Mouse (Mus musculus) embryonic facial prominence, embryonic 11.5 days (tissue): ENCODE data around the gene Ccl9. TPM values are rescaled to one million over a fixed set of nuclear protein-coding genes. Genes with fewer than 3 reads are reported as not detected.
"Not testable (repeated sequence)": the region's sequence is repeated elsewhere in the genome, so short reads cannot be mapped to it uniquely, and the experiment has no call there.

Experiments used
- ATAC-seq: fragments of 200-750 bp; cut with Nextera tagmentation; replicated peaks from 2 replicates; pipeline ENCODE4 v1.8.0; 2017; ENCODE audit warnings: low read depth; ENCODE audit not compliant: insufficient number of reproducible peaks, low FRiP score, low TSS enrichment
- DNase-seq: peaks from one replicate; pipeline ENCODE4 v3.0.0-alpha.2; 2015; ENCODE audit warnings: low spot score
- H3K27ac ChIP-seq: fragments of 300-500 bp; sonication (generic); replicated peaks from 2 replicates; pipeline ENCODE4 v1.5.1; 2014; ENCODE audit warnings: mild to moderate bottlenecking, low read depth, low read length, control low read depth
- H3K27me3 ChIP-seq: fragments of 300-500 bp; sonication (generic); 2 replicates; pipeline ENCODE4 v1.6.1; 2014; ENCODE audit warnings: mild to moderate bottlenecking, low read length, moderate library complexity, mixed read lengths; ENCODE audit not compliant: control insufficient read depth, insufficient read depth
- H3K36me3 ChIP-seq: fragments of 300-500 bp; sonication (generic); replicated peaks from 2 replicates; pipeline ENCODE4 v1.6.1; 2014; ENCODE audit warnings: low read depth, mild to moderate bottlenecking, low read length, moderate library complexity, mixed read lengths; ENCODE audit not compliant: control insufficient read depth, insufficient read depth
- H3K4me1 ChIP-seq: fragments of 300-500 bp; sonication (generic); 2 replicates; pipeline ENCODE4 v1.6.1; 2014; ENCODE audit warnings: low read length, mixed read lengths; ENCODE audit not compliant: control insufficient read depth, insufficient read depth
- H3K4me2 ChIP-seq: fragments of 300-500 bp; sonication (generic); 2 replicates; pipeline ENCODE4 v1.6.1; 2014; ENCODE audit warnings: low read depth, mild to moderate bottlenecking, control low read depth, low read length, moderate library complexity
- H3K4me3 ChIP-seq: fragments of 300-500 bp; sonication (generic); 2 replicates; pipeline ENCODE4 v1.5.1; 2014; ENCODE audit warnings: low read depth, low read length, control low read depth
- H3K9ac ChIP-seq: fragments of 300-500 bp; sonication (generic); replicated peaks from 2 replicates; pipeline ENCODE4 v1.6.1; 2014; ENCODE audit warnings: mild to moderate bottlenecking, control low read depth, low read length
- H3K9me3 ChIP-seq: fragments of 300-500 bp; sonication (generic); replicated peaks from 2 replicates; pipeline ENCODE4 v1.6.1; 2016; ENCODE audit warnings: mild to moderate bottlenecking, low read length, inconsistent platforms, mixed read lengths; ENCODE audit not compliant: control insufficient read depth
- WGBS: fragments of 180-500 bp; shearing (Covaris S2); extraction: QIAGEN DNeasy Blood & Tissue Kit; methylation state at CpG from one replicate; pipeline ENCODE4 v1.1.7; 2014; 5-methylcytosine and 5-hydroxymethylcytosine counted together
- polyA plus RNA-seq: library from polyadenylated mRNA; unstranded; fragments of >200 nt; fragmentation: Nextera tagmentation; extraction: Ambion mirVana; gene quantifications from 2 replicates; pipeline ENCODE4 v1.2.1, GENCODE M21; 2014

Ccl9 gene
- polyA plus RNA-seq, 1 experiment from 2014 or later: 1.2 TPM

GRCm38 (mm10) chr11:83566617-83567016 lies 11.8 kb downstream of the Ccl9 start:
- Histone ChIP-seq H3K36me3 (no peaks in the 10 kb centered on the region), H3K4me3 (no peak overlapping the region), H3K4me1 (no peaks in the 10 kb centered on the region), H3K9me3 (no peaks in the 10 kb centered on the region), H3K27ac (no peak overlapping the region), H3K4me2 (no peak overlapping the region), H3K9ac (no peak overlapping the region), H3K27me3 (no peaks in the 10 kb centered on the region)
- no peak for DNase-seq
- no peak for ATAC-seq

GRCm38 (mm10) chr11:83563754-83564153 lies 14.7 kb downstream of the Ccl9 start:
- Histone ChIP-seq H3K27ac (no peak overlapping the region), H3K9me3 (no peaks in the 10 kb centered on the region), H3K36me3 (no peaks in the 10 kb centered on the region), H3K27me3 (no peaks in the 10 kb centered on the region), H3K4me1 (no peaks in the 10 kb centered on the region), H3K9ac (no peak overlapping the region), H3K4me3 (no peak overlapping the region), H3K4me2 (no peak overlapping the region)
- DNase-seq (no peak), ATAC-seq (no peak)
- 81% methylated on average over 2 of the region's 2 CpGs for WGBS

- 65% methylated on average over 6 of the region's 6 CpGs for WGBS
- H3K4me2 ChIP-seq: no peak overlapping the region
Measured at GRCm38 (mm10) chr11:83562311-83562887, 16.0 kb downstream of the Ccl9 start.

GRCm38 (mm10) chr11:83560405-83560804 lies 18.0 kb downstream of the Ccl9 start:
- Histone ChIP-seq H3K27me3 (no peaks in the 10 kb centered on the region), H3K9me3 (no peaks in the 10 kb centered on the region), H3K4me3 (no peak overlapping the region), H3K36me3 (no peaks in the 10 kb centered on the region), H3K4me1 (no peaks in the 10 kb centered on the region), H3K4me2 (no peak overlapping the region), H3K9ac (no peak overlapping the region), H3K27ac (no peak overlapping the region)
- ATAC-seq (no peak), DNase-seq (no peak)
- 79% methylated on average over 6 of the region's 6 CpGs for WGBS

More at GRCm38 (mm10) chr11:83562311-83562887, 16.0 kb downstream of the Ccl9 start:
- no peaks in the 10 kb centered on the region for H3K27me3 ChIP-seq
- H3K9ac ChIP-seq: no peak overlapping the region
- H3K36me3 ChIP-seq: no peaks in the 10 kb centered on the region
- H3K9me3 ChIP-seq: no peaks in the 10 kb centered on the region
- no peak overlapping the region for H3K27ac ChIP-seq
- ATAC-seq (no peak), DNase-seq (no peak)
- no peak overlapping the region for H3K4me3 ChIP-seq
- no peaks in the 10 kb centered on the region for H3K4me1 ChIP-seq

GRCm38 (mm10) chr11:83557074-83557473 lies 21.4 kb downstream of the Ccl9 start:
- DNase-seq: no peak
- H3K4me2 ChIP-seq: no peak overlapping the region
- WGBS: 69% methylated on average over 10 of the region's 10 CpGs
- ATAC-seq: no peak
- H3K27me3 ChIP-seq: no peaks in the 10 kb centered on the region
- no peak overlapping the region for H3K4me3 ChIP-seq
- no peak overlapping the region for H3K27ac ChIP-seq
- no peaks in the 10 kb centered on the region for H3K4me1 ChIP-seq
- H3K9ac ChIP-seq: no peak overlapping the region
- H3K36me3 ChIP-seq: no peaks in the 10 kb centered on the region
- H3K9me3 ChIP-seq: no peaks in the 10 kb centered on the region

- no peaks in the 10 kb centered on the region for H3K27me3 ChIP-seq
- H3K9ac ChIP-seq: no peak overlapping the region
- no peak overlapping the region for H3K27ac ChIP-seq
- no peak overlapping the region for H3K4me3 ChIP-seq
- ATAC-seq: no peak
- H3K9me3 ChIP-seq: no peaks in the 10 kb centered on the region
- H3K4me1 ChIP-seq: no peaks in the 10 kb centered on the region
- peak; percentile 88 for DNase-seq
- H3K36me3 ChIP-seq: no peaks in the 10 kb centered on the region
- WGBS: 32% methylated on average over 8 of the region's 8 CpGs
- no peak overlapping the region for H3K4me2 ChIP-seq
Measured at GRCm38 (mm10) chr11:83556085-83556781, 22.2 kb downstream of the Ccl9 start.

GRCm38 (mm10) chr11:83551668-83552067 lies 26.8 kb downstream of the Ccl9 start:
- Histone ChIP-seq H3K4me2 (no peak overlapping the region), H3K9me3 (no peaks in the 10 kb centered on the region), H3K4me3 (no peak overlapping the region), H3K27me3 (no peaks in the 10 kb centered on the region), H3K9ac (no peak overlapping the region), H3K4me1 (no peaks in the 10 kb centered on the region), H3K27ac (no peak overlapping the region), H3K36me3 (no peaks in the 10 kb centered on the region)
- ATAC-seq (no peak), DNase-seq (no peak)
- 84% methylated on average over 5 of the region's 5 CpGs for WGBS

- H3K4me2 ChIP-seq, H3K27ac ChIP-seq, DNase-seq, H3K9me3 ChIP-seq, ATAC-seq, H3K4me1 ChIP-seq, H3K36me3 ChIP-seq, H3K9ac ChIP-seq, H3K4me3 ChIP-seq, H3K27me3 ChIP-seq: not testable (repeated sequence)
- 88% methylated on average over 7 of the region's 7 CpGs for WGBS
Measured at GRCm38 (mm10) chr11:83551037-83551436, 27.4 kb downstream of the Ccl9 start.
